Mouse (Mus musculus) adrenal gland, adult 8-10 months (tissue): ENCODE measurements around the gene Elavl4. TPM values are rescaled to one million over a fixed set of nuclear protein-coding genes. Genes with fewer than 3 reads are reported as not detected.

Experiments used
- DNase-seq: peaks from one replicate; pipeline ENCODE4 v3.0.0; 2022
- total RNA-seq, 4 experiments: library from RNA; stranded (reverse); gene quantifications; 2 replicates each; pipeline ENCODE4 v1.2.4; 2022

Elavl4 gene
- total RNA-seq, result 1 to 10 TPM; 2.6 to 8.5 (median 7.1) TPM

DNA sequence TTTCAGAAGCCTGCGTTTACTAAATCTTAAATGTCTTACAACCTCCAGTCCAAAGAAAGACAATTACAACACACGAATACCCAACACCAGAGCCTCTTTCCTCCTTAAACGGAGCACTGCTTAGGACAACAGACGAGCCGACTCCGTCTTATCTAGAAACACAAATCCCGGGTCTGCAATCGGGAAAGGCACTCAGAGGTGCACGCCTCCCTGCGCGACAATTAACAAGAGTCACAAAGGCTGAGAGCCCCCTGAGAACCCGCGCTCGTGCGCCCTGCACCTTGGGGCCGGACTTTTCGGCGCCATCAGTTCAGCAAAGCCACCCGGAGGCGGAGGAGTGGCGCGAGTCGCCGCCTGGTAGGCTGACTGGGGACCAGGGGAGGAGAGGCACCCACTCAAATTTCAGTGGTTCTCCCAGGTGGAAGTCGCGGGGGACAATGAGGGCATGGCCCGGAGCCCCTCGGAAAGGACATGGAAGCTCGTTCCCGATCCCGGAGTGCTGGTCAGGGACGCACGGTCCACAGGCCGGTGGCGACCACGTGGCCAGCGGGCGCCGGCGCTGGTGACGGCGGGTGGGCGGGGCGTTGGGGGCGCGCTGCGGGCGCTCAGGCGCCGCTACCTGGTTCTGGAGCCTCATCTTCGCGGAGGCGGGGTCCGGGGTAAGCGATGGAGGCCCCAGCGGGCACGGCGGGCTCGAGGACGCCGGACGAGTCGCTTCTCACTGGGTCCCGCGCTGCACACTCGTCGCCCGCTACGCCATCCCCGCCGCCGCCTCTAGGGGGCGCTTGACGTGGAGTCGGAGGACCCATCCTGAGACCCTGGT is at the start of gene Elavl4:
Gene Elavl4 (minus strand): TSS at position 732 of the 823 bp plus-strand sequence.
- peak; percentile 19 for DNase-seq

DNA sequence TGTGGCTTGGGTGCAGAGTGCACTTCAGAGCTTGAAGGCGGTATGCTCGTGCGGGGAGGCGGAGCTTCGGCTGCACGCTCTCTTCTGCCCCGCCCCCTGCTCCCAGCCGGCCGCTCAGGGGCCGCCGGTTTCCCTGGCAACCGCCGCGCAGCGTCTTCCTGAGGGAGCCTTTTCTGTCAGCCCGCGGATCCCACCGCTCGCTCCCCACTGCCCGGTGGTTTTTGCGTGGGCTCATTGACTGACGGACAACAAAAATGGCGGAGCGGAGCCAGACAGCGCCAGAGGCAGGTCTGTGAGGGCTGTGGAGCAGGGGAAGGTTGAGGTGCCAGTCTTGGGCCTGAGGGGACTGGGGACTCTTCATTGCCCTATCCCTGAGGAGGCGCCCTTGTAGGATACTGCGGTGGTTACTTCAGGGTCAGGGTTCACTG is 45.9 kb upstream of the Elavl4 start, which contains the start of gene Agbl4:
Gene Agbl4 (plus strand): TSS at position 44 of the 428 bp plus-strand sequence.
- DNase-seq, result peak; percentile 30

DNA sequence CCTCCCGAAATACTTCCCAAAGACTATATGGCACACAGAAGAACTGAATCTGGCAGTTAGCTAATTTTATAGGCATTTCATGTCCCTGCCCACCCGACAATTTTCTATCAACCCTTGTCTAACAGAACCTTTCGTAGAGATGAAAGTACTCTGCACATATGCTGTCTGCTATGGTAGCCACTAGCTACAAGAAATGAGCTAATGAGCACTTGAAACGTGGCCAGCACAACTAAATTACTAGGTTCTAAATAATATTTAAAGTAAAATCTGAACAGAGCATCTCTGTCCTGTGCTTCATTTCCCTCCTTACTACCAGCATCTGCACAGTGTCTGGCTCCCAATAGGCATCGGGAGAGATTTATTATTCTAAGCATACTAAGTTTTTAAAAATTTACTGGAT is 44.5 kb upstream of the Elavl4 start:
- DNase-seq, result no peak

DNA sequence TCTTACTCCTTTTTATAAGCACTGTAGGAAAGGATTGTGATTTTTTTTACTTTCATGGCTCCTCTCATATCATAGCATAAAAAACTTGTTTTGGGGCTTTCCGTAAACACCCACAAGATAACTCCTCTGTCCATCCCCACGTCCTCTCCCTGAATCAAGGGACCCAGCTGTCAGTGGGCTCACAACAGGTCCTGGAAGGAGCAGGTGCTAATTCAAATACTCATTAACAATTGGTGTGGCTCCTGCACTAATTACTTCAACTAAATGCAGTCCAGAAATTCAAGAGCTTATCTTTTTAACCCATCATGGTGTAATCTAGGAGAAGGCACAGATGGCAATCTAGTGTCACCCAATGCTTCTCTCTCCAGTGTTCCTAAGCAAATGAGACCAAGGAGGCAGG is 8.9 kb upstream of the Elavl4 start:
- no peak for DNase-seq

DNA sequence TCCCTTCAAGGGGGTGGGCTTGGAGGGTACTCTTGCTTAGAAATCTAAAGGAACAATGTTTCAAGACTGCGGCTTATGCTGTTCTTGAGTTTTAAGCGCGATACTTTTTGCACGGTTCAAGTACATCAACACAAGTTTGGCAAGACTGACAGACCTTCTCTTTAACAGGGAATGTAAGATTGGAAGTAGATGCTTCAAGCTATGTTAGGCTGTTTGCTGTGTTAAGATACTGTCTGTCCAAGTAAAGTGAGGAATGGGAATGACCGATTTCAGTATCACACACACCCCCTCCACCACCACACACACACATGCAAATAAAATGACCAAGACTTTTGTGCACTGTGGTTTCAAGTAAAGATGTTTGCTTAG is 276 bp upstream of the Elavl4 start:
- DNase-seq, result no peak

DNA sequence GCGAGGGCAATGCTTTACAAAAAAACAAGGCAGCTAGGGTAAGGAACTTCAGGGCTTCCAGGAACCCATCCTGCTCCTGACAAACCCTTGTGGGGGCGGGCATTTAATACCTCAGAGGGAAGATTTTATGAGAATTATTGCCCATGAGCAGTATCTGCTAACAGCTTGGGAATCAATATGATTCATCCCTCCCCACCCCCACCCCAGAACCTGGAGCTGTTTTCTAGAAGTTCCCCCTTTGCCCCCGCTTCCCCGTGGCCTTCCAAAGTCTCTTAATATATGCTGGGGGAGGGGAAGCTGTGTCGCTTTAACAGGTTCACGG is 892 bp downstream of the Elavl4 start:
- no peak for DNase-seq

DNA sequence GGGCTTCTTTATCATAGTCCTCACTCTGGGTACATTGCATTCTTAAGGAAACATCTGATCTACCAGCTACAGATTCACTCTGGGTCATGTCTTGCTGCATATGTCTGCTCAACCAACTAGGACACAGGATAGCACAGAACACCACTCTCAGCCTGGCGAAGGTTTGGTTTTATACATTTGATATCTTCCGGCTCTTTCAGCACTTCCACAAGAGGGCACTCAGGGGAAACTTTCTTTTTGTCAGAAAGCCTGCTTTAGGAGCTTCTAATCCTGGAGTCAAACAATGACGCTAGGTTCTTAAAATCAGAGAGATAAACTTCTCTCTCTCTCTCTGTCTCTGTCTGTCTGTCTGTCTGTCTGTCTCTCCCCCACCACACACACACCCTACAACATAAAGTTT is 27.8 kb downstream of the Elavl4 start:
- DNase-seq, result no peak

DNA sequence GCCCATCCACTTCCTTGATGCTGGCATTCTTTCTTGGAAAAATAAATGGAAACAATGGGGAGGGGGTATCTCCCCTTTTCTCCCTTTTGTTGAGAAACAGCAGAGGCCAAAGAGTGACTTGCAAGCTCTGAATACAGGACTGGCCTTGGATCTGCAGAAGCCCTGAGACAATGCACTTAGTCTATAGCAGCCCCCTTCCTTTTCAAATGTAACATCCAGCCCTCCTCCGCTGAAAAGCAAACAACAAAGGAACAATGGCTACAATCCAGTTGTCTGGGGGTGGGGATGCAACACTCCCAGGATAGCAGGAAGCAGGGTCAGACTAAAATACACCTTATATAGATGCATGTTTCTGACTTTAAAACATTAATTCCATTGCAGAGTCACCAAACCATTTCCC is 39.6 kb downstream of the Elavl4 start:
- DNase-seq, result no peak

DNA sequence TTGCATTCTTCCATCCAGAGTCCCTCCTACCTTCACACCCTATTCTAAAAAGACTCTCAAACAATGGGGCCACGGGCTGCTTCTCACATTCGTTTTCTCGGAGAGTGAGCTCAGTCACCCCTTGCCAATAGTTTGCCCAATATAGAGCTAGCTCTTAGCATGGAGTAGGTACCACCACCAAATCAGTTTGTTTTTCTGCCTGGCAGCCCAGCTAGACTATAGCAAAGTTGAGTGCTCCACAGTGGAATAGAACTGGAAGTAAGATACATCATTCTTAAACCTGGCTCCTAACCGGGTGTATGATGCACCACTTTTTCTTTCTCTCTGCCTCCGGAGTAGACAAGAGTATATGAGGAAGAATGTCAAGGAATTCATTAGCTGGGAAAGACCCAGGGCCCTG is 44.7 kb downstream of the Elavl4 start:
- DNase-seq, result no peak

DNA sequence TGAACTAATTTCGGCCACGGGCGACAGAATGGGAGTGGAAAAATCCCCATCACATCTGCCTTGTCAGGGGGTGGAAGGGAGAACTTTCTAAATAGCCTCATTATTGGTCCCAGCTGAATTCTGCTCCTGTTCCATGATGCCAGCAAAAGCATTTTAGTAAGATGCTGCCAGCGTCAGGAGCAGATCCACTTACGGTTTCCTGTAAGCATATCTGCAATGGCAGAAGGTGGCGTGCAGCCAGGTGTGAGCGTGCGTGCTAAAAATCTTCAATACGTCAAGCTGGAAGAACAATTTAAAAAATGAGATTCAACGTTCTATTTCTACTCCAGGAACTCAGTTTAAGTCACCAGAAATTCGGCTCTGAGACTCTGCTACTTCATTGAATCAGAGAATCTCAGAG is 45.1 kb downstream of the Elavl4 start:
- no peak for DNase-seq

DNA sequence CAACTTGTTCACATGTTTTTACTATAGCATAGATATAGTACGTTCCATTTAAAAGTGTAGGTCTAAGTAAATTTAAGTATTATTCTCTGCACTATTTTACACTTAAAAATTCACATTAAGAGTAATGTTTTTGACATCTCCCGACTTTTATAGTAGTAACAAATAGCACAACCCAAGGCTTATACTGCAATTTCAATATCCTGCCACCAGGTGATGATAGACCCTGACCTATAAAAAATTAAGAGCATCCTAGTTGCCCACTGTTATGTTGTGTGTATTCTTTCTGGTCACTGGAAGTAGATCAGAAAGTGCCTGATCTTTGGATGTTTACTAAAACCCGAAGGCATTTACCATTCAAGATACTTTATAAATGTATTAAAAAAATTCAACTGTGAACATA is 55.9 kb downstream of the Elavl4 start:
- DNase-seq, result no peak

DNA sequence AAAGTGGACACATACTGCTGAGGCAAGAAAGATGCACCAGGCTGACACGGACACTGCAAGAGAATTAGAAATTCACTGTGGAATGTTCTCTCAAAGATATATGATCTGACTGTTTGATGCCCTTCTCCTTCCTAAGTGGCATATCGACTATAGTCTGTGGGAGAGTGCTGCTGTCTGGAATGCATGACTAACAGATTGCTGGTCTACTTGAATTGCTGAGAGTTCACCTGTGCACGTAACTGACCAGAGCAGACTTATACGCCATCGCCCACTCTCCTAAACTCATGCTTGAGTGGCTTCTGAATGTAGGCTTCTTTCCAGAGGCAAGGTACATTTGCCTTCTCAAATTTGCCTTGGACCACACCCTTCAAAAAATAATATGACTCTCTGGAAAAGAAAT is 58.5 kb downstream of the Elavl4 start:
- no peak for DNase-seq

DNA sequence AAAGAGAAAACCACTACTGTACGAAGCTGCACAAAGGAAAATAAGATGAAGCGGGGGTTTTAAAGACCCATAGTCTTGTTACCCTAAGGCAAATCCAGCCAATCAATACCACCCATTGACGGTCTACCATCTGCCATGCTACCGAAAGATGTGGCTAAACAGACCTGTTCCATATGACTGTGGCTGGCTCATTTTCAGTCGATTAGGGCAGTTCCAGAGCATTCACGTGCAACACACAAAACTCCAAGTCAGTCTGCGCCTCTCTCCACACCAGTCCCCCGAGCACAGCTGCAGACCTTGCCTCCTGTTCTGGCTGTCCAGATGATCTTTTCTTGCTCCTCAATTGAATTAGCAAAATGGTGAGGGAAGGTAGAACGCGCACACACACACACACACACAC is 59.2 kb downstream of the Elavl4 start:
- no peak for DNase-seq

DNA sequence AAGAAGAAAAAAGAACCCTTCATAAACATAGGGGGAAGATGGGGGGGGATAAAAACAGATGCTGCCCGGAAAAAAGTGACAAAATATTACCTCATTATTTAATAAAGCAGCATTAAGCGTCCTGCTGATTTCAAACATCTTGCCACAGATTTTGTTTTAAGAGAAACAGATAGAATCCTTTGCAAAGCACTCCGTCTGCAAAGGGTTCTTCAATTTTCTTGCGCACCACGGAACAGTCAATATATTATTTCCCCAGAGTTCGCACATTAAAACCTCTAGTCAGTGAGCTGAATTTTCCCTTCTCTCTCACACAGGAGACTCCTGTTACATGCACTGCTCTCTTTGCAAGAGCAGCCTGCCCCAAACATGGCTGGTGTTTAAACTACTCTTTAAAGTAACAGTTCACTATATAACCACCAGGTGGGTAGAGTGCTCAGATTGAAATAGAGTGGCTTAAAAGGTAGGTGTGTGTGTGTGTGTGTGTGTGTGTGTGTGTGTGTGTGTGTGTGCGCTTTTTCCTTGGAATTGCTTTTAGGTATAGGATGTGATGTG is 61.1 kb downstream of the Elavl4 start:
- DNase-seq, result no peak

DNA sequence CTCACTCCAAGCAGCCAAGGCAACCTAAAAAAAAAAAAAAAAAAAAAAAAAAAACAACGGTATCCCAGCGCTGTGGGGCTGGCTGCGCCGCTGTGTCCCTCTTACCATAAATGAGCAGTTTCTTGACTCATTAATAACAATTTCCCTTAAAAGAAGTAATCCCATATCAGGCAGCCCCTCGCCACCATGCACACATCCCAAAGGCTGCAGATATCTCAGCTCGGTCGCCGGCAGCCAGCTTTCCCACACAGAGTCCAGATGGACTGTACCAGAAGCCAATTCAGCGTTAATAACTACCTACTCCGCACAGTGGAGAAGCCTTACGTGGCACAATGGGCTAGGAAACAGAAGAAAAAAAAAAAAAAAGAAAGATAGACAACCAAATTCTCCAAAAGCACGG is 61.7 kb downstream of the Elavl4 start:
- no peak for DNase-seq

DNA sequence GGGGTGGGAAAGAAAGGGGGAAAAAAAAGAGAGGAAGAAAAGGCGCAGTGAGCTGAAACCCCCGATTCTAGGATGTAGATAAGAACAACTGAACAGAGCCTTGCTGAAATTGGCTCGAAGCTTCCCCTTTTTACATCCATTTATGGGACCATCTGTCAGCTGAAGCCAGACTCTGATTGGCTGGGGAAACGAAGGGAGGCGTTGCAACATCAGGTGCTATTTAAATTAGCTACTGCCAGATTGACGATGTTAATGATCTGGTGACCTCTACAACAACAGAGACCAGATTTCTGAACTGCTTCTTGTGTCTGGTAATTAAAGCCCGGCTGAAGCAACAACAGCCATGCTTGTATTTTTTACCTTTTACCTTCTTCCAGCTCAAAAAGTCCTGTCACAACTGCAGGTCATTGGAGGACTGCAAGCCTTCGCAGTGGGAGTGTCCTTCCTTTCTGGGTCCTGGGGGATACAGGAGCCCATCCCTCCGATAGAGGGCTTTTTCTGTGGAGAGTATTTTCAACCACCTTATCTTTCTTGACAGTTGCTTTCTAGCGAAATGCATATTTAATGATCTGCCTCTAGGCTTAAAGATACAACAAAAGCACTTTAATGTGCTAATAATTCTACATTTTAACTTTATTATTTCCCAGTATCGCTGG is 64.2 kb downstream of the Elavl4 start:
- no peak for DNase-seq

DNA sequence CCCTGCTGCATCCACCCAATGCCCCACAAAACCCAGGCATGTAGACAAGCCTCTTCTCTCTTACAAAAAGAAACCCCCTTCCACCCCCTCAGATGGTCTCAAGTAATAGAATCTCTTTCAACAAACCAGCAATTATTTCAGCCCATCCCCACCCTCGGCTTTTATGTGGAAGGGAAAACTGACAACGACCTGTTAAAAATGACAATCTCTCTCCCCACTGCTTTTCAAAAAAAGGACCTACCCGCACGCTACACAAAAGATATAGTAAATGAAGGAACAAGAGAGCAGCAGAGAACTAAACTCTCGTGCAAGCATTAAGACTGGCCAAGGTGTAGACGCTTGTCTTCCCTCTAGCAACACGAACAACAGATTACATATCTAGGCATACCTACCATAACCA is 64.9 kb downstream of the Elavl4 start:
- DNase-seq, result no peak

DNA sequence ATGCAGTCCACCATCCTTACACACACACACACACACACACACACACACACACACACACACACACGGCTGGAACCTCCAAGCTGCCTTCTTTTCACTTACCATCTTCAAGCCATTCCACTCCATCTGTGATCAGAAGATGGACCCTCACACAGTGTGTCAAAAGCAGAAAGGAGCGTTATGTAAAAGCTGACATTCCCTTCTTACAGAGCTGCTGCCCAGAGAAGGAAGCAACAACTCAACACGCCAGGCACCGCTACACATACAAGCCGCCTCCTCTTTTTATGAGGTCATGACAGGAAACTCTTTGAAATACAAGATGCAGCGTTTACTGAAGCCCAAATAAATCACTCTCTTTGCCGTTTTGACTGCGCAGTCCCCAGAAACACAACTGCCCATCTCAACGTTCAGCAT is 65.3 kb downstream of the Elavl4 start:
- DNase-seq, result no peak

DNA sequence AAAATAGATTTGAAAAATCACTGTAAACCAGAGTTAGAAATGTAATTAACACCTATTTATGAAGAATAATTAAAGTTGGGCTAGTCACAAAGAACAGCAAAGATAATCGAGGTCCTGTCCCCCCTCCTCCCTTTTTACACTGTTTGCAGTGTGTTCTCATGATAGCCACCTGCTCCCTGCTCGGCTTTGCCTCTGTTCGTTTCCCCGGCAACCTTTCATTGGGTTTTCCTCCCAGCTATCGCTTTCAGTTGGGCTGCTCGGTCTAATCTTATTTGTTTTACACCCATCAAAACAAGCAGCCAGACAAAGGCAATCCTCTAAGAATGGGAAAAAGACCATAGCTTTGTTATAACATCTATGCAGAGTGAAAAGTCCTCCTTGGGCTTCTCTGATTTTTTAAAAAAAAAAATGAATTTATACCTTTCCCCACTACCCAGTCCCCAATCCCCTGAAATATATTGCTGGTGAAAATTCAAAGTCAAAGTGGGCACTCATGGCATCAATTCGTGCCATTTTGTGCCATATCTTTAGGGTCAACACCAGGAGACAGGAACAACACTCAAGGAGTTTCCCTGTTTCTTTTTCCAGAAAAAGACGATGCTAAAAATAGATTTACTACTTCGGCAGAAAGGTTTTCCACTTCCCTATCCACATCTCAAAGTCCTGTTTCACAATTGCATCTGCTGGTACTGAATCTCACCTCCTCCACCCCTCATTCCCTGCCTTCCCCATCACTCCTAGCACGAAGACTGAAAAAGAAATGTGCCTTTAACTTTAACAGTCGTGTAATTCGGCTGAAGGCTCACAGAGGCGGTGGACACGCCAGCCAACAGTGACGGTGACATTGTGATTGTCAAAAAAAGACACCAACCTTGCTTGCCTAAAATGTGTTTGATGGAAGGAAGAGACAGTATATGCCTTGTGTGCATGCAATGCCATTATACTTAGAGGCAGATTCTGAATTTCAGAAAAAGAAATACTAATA is 66.1 kb downstream of the Elavl4 start:
- DNase-seq, result no peak

DNA sequence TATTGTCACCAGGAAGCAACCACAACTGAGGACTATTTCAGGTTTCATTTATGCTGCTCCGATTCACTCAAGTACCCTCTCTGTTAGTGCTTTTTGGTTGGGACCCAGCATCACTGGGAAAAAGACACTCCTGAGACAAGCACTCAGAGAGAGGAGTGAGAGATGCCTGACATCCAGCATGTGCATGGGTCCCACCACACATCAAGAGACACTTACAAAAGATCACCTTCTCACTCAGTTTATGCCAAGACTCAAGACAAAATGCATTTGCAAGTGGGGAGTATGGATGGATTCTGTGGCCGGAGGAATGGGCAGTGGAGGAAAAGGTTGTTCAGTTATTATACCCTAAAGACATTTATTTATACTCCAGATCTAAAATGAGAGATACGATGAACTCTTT is 67.3 kb downstream of the Elavl4 start:
- no peak for DNase-seq

DNA sequence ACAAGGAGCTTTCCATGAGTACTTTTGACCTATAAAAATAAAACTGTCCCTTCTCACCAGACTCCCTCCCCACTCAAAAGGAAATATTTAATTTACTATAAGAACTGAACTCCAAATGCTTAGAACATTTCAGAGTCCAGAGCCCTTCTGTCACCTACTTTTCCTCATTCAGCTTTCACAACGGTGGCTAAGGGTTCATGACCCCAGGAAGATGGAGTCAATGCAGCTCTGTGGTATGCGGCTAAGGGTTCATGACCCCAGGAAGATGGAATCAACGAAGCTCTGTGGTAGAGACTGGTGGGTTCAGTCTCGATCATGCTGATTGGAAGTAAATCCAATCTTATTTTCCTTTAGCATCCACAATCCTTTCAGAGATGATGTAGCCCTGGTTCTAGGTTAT is 81.7 kb downstream of the Elavl4 start:
- no peak for DNase-seq

DNA sequence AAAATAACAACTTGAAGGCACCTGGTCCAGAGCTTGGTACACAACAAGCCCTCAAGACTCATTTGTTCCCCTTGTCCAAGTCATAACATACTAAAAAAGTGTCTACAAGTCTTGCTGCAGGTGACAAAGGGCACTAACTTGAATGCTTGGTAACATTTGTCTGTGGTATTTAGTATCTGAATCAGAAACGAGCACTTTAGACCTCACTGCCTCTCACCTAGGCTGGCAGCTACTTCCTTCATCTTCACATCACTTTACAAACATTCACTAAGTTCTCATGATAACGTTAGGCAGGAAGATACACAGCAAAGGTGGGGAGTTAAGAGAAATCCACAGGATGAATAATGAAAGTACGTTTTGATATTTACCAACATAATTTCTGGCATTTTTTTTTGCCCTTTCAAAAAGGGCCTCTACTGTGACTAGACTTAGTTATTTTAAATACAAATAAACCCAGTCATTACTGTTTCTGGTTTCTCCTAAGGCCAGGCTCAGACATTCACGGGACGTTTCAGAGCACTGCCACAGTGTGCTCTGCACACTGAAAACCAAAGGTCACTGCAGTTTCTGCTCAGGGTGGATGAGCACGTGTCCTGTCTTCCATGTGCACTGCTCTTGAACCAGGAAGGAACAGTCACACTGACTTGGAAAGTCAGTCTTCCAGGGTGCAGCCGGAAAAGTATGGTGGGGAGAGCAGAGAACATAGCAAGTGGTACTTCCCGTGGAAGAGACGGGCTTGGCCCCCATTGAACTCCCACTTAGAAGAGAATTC is 84.7 kb downstream of the Elavl4 start:
- no peak for DNase-seq
